Mouse (Mus musculus) Patski (cell line): ENCODE measurements around the gene Abcb9. TPM values are rescaled to one million over a fixed set of nuclear protein-coding genes. Genes with fewer than 3 reads are reported as not detected.

Source experiments
- ATAC-seq: fragments of 100-300 bp; one replicate; pipeline ENCODE4 v1.8.0; 2021
- CTCF ChIA-PET: fragments of 350-600 bp; sonication (Branson Sonifier 250); formaldehyde crosslinking; loops from one replicate; lab custom pipeline; 2022; ENCODE audit warnings: inconsistent platforms; lab: Charles Lee
- POLR2A ChIA-PET: fragments of 350-600 bp; sonication (Branson Sonifier 250); formaldehyde crosslinking; loops from one replicate; lab custom pipeline; 2022; ENCODE audit warnings: antibody characterized with exemption, inconsistent platforms; lab: Charles Lee
- DNase-seq: peaks from one replicate; pipeline ENCODE4 v3.0.0-alpha.2; 2011; ENCODE audit warnings: low read depth, low spot score
- H3K27me3 ChIP-seq: fragments of 371-371 bp; one replicate; pipeline ENCODE4 v1.5.1; 2021
- CTCF ChIP-seq: fragments of 100-300 bp; IDR thresholded peaks from one replicate; pipeline ENCODE4 v1.5.1; 2021
- in situ Hi-C: fragments of 300-500 bp; cut with MboI; formaldehyde crosslinking; loops from 3 replicates; pipeline ENCODE4 v1.11.1; 2018; ENCODE audit warnings: low pct_unique_long_range_greater_than_20kb, mixed read lengths
- polyA plus RNA-seq: library from polyadenylated mRNA; unstranded; gene quantifications from one replicate; pipeline ENCODE4 v1.2.3, GENCODE M21; 2021

Gene Abcb9
- polyA plus RNA-seq, 1 experiment from 2014 or later: 5.3 TPM

DNA sequence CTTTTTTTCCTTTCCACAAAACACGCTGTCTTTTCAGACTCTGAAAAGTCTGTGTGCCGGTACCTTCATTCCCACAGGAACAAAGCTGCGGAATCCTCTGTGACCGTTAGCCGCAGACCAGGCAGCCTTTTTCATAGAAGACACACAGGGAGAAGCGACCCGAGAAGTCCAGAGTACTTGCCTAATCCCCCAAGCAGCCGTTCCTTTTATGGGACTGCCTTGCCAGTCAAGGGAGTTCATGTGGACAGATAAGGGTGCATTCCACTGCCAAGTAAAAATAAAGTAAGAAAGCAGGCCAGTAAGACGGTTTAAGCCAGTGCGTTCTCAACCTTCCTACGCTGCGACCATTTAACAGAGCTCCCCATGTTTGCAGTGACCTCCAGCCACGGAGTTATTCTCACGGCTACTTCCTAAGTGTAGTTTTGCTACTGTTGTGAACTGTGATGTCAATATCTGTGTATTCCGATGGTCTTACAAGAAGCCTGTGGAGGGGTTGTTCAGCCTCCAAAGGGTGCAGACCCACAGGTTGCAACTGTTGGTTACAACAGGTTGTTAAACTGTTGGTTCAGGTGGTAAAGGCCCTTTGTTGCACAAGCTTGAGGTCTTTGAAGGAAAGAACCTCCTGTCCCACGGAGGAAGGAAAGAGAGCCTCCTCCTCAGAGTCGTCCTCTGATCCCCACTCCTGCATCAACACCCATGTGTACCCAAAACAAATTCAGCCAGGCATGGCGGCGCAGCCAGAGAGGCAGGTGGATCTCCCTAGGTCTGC is 67.7 kb downstream of the Abcb9 start:
- ATAC-seq: no peak
- TF ChIP-seq CTCF: no peak
- in situ Hi-C loops: no loop called here

DNA sequence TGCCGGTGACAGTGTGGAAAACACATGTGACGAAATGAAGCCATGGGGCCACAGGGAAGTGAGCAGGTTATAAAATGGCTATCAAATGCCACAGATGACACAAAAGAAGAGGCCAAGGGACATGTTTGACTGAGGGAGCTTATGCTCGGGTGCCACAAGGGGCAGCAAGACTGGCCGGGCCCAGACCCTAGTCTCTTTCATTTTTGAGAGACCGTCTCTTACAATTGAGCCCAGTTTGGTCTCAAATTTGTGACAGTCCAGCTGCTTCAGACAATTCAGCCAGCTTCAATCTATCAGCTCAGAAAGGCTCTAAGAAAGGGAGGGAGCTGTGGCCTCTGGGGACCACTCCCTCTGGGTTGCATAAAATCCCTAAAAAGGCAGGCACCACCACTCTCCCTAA is 69.0 kb downstream of the Abcb9 start:
- ChIA-PET CTCF (interaction anchor here (1.0 to 4.4 kb wide), 4 partner anchors 11 to 78 kb away, joined by 3 to 20 read pairs (median 6); no protein-coding TSS in a partner anchor), POLR2A (interaction anchor here (2.7 kb wide), 1 partner anchor 10 kb away, joined by 10 read pairs; no protein-coding TSS in a partner anchor)
- no peak for ATAC-seq
- H3K27me3 ChIP-seq: no peaks in the 10 kb centered on the region
- in situ Hi-C loops: no loop called here
- DNase-seq: no peak
- TF ChIP-seq CTCF: no peak

More for the DNA sequence above, 67.7 kb downstream of the Abcb9 start:
- no peak for DNase-seq
- H3K27me3 ChIP-seq: no peaks in the 10 kb centered on the region
- ChIA-PET POLR2A (interaction anchor here (0.5 to 2.7 kb wide), 3 partner anchors 11 to 46 kb away, joined by 3 to 10 read pairs (median 5); no protein-coding TSS in a partner anchor), CTCF (interaction anchor here (0.6 to 4.4 kb wide), 6 partner anchors 8 to 79 kb away, joined by 3 to 20 read pairs (median 3); no protein-coding TSS in a partner anchor)

DNA sequence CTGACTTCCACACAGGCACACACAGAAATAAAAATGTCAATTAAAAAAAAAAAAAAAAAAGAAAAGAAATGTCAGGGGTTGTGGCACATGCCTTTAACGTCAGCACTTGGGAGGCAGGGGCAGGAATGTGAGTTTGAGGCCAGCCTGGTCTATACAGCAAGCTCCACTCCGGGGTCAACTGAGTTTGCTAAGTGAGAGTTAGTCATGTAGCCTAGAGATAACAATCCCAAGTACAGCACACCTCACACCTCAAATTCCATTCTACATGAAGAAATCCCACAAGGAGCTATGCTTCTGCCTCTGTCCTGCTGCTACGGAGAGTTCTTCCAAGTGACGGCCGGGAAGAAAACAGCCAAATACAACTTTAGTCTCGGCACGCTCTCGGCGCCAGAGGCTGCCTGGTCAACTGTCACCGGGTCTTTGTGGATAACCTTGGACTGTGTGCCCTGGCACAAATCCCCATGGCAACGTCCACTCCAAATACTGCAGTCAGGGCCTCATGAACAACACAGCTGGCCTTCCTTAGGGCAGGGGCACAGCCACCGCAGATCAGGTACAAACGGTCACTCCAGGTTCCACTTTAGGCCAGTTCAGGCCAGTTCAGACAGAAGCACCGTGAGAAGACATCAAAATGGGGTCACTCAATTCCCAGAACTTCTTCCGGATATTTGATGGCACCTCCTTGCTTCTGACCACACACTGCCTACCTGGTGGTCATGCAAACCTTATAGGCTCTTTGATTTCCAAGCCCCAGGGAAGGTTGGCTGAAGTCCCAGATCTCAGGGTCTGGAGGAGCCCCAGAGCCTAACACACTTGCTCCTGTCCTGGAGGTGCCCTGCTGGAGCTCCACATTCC is 69.8 kb downstream of the Abcb9 start:
- DNase-seq: no peak
- POLR2A ChIA-PET: interaction anchor here (0.7 to 2.7 kb wide), 6 partner anchors 9 to 39 kb away, joined by 3 to 10 read pairs (median 4); no protein-coding TSS in a partner anchor
- in situ Hi-C loops: no loop called here
- TF ChIP-seq CTCF: no peak
- ATAC-seq: no peak
- H3K27me3 ChIP-seq: no peaks in the 10 kb centered on the region
- CTCF ChIA-PET: interaction anchor here (1.0 to 3.1 kb wide), 3 partner anchors 10 to 29 kb away, joined by 3 to 9 read pairs (median 3); no protein-coding TSS in a partner anchor

DNA sequence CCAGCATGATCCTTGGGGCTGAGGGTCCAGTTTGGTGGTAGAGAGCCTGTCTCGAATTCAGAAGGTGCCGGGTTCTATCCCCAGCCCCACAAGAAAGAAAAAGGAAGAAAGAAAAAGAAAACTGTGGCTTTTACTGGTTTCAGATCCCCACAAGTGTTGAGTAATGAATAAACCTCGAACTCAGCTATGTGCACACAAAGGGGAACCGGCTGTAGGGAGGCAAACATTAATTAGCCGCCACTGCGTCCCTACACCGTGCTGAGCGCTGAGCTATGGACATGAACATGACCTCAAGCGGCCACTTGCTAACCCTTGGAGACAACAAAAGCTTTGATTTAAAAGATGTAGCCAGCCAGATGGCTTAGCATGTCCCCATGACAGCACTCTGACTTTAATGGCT is 70.5 kb downstream of the Abcb9 start:
- no peak for ATAC-seq
- in situ Hi-C loops: no loop called here
- TF ChIP-seq CTCF: no peak
- POLR2A ChIA-PET: interaction anchor here (0.7 to 2.6 kb wide), 5 partner anchors 8 to 40 kb away, joined by 3 to 7 read pairs (median 3); no protein-coding TSS in a partner anchor
- CTCF ChIA-PET: interaction anchor here (1.0 to 3.1 kb wide), 3 partner anchors 10 to 59 kb away, joined by 3 to 9 read pairs (median 4); no protein-coding TSS in a partner anchor
- H3K27me3 ChIP-seq: no peaks in the 10 kb centered on the region
- no peak for DNase-seq

DNA sequence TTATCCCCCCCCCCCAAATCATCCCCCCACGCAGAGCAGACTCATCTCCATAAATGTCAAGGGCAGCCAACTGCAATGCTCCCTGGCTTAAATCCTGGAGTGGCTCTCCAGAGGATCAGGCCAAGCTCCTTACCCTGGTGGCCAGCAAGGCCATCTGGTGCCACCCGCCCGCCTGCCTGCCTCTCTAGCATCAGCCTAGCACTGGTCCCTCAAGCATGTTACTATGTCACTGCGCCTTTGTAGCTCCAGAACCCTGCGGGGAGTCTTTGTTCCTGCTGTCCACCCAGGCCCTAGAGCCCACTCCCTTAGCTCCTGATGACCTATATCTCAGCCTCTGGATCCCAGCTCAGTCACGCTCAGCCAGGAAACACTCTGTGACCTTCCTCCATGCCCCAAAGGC is 70.9 kb downstream of the Abcb9 start:
- POLR2A ChIA-PET: interaction anchor here (1.0 to 2.6 kb wide), 4 partner anchors 12 to 40 kb away, joined by 3 to 7 read pairs (median 4); no protein-coding TSS in a partner anchor
- CTCF ChIA-PET: interaction anchor here (1.3 to 3.1 kb wide), 2 partner anchors 9 to 60 kb away, joined by 4 to 9 read pairs; no protein-coding TSS in a partner anchor
- TF ChIP-seq CTCF: no peak
- DNase-seq (no peak), ATAC-seq (no peak)
- no peaks in the 10 kb centered on the region for H3K27me3 ChIP-seq
- in situ Hi-C loops: no loop called here

DNA sequence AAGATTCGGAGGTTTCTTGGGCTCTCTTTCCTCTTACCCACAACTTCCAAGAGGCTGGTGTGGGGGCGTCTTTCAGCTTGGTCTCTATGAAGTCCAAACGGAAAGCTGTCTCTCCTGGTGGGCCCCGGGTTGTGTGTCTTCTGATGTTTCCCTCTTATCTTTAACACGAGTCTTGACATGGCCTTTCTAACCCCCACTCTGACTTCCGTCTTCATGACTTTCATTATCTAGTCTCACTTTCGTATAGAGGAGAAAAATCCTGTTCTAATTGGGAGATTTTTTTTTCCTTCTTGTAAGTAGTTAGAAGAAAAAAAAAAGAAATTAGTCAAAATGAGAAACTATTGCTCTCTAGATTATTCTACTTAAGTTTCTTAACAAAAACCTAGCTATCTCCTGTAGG is 73.2 kb downstream of the Abcb9 start:
- POLR2A ChIA-PET: interaction anchor here (0.6 kb wide), 1 partner anchor 9 kb away, joined by 3 read pairs; no protein-coding TSS in a partner anchor
- ATAC-seq: no peak
- CTCF ChIA-PET: interaction anchor here (1.8 to 2.1 kb wide), 2 partner anchors 8 to 62 kb away, joined by 4 to 7 read pairs; no protein-coding TSS in a partner anchor
- TF ChIP-seq CTCF: no peak
- no peak for DNase-seq
- H3K27me3 ChIP-seq: no peaks in the 10 kb centered on the region
- in situ Hi-C loops: no loop called here

DNA sequence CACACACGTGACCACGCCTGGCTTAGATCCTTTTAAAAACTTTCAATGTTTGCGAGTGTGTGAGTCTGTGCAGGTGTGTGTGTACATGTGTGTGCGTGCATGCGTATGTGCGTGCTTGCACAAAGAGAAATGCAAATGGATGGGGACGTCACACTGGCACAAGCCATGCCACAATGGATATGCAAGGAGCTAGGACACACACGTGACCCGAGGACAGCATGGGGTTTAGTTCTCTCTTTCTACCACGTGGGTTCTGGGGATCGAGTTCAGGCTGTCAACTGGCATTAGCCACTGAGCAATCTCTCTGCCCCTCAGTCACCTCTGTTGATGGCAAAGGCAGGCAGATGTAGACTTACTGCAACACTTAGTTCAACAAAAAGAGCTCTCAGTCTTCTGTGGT is 73.9 kb downstream of the Abcb9 start:
- in situ Hi-C loops: no loop called here
- CTCF ChIA-PET: interaction anchor here (1.8 to 2.1 kb wide), 2 partner anchors 9 to 63 kb away, joined by 4 to 7 read pairs; no protein-coding TSS in a partner anchor
- ATAC-seq (no peak), DNase-seq (no peak)
- POLR2A ChIA-PET: no interaction called here
- TF ChIP-seq CTCF: no peak
- H3K27me3 ChIP-seq: no peaks in the 10 kb centered on the region

DNA sequence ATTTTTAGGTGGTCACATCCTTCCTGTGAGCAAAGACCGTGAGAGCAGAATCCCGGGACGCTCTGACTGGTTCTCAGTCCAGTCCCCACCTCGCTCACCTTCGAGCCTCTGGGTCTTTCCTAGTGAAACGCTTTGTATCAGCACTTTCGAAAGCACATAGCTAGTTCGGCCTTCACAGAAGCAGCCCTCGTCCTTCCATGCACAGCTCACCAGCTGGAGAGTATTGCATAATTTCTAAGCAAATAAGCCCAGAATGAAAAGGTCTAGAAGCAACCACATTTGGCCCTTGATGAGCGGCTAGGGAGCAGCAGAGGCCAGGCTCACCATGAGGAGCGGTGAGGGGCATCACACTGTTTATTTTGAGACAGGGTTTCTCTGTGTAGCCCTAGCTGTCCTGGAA is 74.5 kb downstream of the Abcb9 start:
- no peak for ATAC-seq
- CTCF ChIA-PET: interaction anchor here (1.8 to 2.1 kb wide), 2 partner anchors 9 to 64 kb away, joined by 4 to 7 read pairs; no protein-coding TSS in a partner anchor
- DNase-seq: no peak
- H3K27me3 ChIP-seq: no peaks in the 10 kb centered on the region
- TF ChIP-seq CTCF: no peak
- in situ Hi-C loops: no loop called here
- POLR2A ChIA-PET: no interaction called here

DNA sequence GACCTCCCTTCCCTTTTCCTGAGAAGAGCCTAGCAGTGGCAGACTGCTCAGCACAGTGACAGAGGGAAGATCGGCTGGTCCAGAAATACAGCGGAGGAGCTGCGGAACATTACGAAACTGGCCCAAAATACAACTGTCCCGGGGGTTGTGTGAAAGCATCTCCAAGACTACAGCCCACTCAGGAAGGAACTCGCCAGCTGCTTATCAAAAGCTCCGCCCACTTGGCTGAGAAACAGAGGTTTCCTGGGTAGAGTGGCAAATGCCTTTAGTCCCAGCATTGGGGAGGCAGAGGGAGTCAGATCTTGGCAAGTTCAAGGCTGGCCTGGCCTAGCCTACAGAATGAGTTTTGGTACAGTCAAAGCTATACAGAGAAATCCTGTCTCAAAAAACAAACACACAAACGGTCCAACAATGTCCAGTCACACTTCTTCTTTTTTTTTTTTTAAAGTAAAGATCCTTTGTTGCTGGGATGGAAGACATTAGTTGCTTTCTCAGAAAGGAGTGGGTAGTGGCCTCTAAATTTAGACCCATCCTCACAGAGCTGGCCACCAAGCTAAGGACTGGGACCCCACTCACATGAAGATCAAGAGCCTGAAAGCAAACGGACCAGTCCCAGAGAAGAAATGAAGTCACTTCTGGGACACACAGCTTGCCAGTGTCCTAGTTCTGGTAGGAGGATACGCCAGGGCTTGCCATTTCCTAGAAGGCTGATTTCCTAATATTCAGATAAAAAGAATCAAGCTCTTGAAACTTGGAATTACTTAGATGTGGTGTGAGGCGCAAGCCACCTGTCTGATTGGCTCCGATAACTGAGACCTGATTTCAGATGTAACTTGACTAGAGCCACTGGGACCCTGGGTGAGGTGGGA is 76.0 kb downstream of the Abcb9 start:
- ATAC-seq (no peak), DNase-seq (no peak)
- in situ Hi-C loops: no loop called here
- no peak for TF ChIP-seq CTCF
- ChIA-PET POLR2A (no interaction called here), CTCF (interaction anchor here (0.8 to 1.3 kb wide), 2 partner anchors 8 to 65 kb away, joined by 3 read pairs; no protein-coding TSS in a partner anchor)
- no peaks in the 10 kb centered on the region for H3K27me3 ChIP-seq
